Mouse (Mus musculus) bone marrow, adult 2 months (tissue): ENCODE measurements around the gene Pten. TPM values are rescaled to one million over a fixed set of nuclear protein-coding genes. Genes with fewer than 3 reads are reported as not detected.

Experiments
- H3K27ac ChIP-seq: fragments of 200-500 bp; 2 replicates; pipeline ENCODE4 v1.5.1; 2012; ENCODE audit warnings: low read depth, mild to moderate bottlenecking, control low read depth, inconsistent platforms, low read length; ENCODE audit not compliant: control insufficient read depth, poor library complexity, insufficient read depth
- H3K4me1 ChIP-seq: fragments of 200-500 bp; 2 replicates; pipeline ENCODE4 v1.6.1; 2011; ENCODE audit warnings: low read length; ENCODE audit not compliant: control insufficient read depth, insufficient read depth
- H3K4me3 ChIP-seq: fragments of 200-500 bp; replicated peaks from 2 replicates; pipeline ENCODE3; 2011; ENCODE audit warnings: mild to moderate bottlenecking, low read depth, low read length, control low read depth; ENCODE audit not compliant: control insufficient read depth
- CTCF ChIP-seq: fragments of 200-500 bp; IDR thresholded peaks from 2 replicates; pipeline ENCODE4 v1.5.1; 2011; ENCODE audit warnings: low read length, control low read depth; ENCODE audit not compliant: control insufficient read depth, insufficient read depth
- POLR2A ChIP-seq: fragments of 200-500 bp; IDR thresholded peaks from 2 replicates; pipeline ENCODE4 v1.6.1; 2011; ENCODE audit warnings: low read depth, mild to moderate bottlenecking, control low read depth, low read length, borderline replicate concordance; ENCODE audit not compliant: control insufficient read depth
- WGBS: fragments of 180-500 bp; shearing (Covaris S2); methylation state at CpG from one replicate; pipeline ENCODE4 v1.1.7; 2018; 5-methylcytosine and 5-hydroxymethylcytosine counted together
- polyA plus RNA-seq: library from polyadenylated mRNA; stranded (reverse); fragments of >200 nt; gene quantifications from 2 replicates; pipeline ENCODE4 v1.2.4, GENCODE M21; 2011; ENCODE audit warnings: low replicate concordance; ENCODE audit not compliant: missing spikeins, insufficient read depth, insufficient read length

Pten gene
- polyA plus RNA-seq, result 14.0 and 24.9 TPM in 2 replicates

DNA sequence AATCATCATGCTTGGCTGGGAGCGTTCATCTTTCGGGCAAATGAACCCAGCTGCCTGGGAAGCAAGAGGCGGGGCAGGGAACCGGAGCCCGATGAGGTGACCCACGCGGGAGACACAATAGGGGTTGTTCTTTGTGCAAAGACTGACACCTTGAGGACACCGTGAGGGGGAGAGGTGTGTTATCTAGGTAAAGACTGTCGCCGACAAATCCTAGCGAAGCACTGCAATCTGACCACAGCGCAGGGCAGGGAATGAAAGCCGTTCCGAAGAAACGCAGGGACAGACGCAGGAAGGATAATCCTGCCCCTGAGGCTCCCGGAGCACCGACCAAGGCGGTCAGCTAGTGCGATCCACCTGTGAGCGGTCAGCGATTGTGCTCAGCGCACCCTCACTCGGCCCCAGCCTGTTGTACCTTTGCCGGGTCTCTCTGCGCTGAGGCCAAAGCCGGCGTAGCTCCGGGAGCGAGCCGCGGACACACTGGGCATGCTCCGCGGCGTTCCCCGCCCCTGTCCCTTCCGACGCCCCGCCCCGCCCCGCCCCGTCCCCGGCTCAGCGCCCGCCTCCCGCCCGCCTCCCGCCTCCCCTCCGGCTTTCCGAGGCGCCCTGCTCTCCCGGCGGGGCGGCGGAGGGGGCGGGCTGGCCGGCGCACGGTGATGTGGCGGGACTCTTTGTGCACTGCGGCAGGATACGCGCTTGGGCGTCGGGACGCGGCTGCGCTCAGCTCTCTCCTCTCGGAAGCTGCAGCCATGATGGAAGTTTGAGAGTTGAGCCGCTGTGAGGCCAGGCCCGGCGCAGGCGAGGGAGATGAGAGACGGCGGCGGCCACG lies at the start of gene Pten:
Gene Pten, plus strand, starts transcription at position 598 of the 826 bp plus-strand sequence.
- TF ChIP-seq POLR2A (peak; percentile 91), CTCF (0 out of 2 replicates have a peak, but pooled peaks have one; percentile 19)
- peak within 1 kb of the TSS; percentile 82 for H3K4me3 ChIP-seq
- H3K27ac ChIP-seq, result peak within 1 kb of the TSS; percentile 98
- no peaks in the 10 kb centered on the region for H3K4me1 ChIP-seq
- WGBS, result under 1% methylated on average over 76 of the region's 77 CpGs

DNA sequence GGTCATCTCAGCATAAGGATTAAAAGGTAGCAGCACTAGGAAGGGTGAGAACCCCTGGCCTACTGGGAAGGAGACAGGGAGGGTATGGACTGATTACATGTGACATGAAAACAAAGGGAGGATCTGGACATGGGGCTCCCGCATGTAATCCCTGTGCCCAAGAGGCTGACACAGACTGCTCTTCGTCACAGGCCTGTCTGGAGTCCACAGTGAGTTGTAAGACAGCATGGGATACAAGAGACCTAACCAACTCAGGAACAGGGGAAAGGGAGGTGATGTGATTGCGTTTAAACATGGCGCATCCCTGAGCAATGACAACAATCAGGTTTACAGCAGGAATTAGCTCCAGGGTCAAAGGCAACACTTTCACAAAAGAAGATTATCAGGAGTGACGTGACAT lies 48.3 kb upstream of the Pten start:
- peaks cover 1% of the 10 kb centered on the region; the same call in 1 of the 2 replicates for H3K4me1 ChIP-seq
- no peak overlapping the region for H3K27ac ChIP-seq
- WGBS, result 94% methylated on average over 5 of the region's 5 CpGs
- H3K4me3 ChIP-seq, result no peak overlapping the region
- no peak for TF ChIP-seq CTCF
- no peak for TF ChIP-seq POLR2A

- WGBS, result 40% methylated on average over 3 of the region's 3 CpGs
Observed at GRCm38 (mm10) chr19:32710288-32710687, 47.0 kb upstream of the Pten start.

GRCm38 (mm10) chr19:32711761-32712541 lies 45.3 kb upstream of the Pten start:
- peak overlapping the region; percentile 98 for H3K4me3 ChIP-seq
- peak; percentile 65; the same call in 1 of the 2 replicates for TF ChIP-seq POLR2A
- TF ChIP-seq CTCF, result no peak
- H3K27ac ChIP-seq, result peak overlapping the region; percentile 92
- peaks cover 1% of the 10 kb centered on the region; the same call in 1 of the 2 replicates for H3K4me1 ChIP-seq
- under 1% methylated on average over 63 of the region's 63 CpGs for WGBS

More at GRCm38 (mm10) chr19:32710288-32710687, 47.0 kb upstream of the Pten start:
- H3K4me3 ChIP-seq, result no peak overlapping the region
- H3K27ac ChIP-seq, result no peak overlapping the region
- TF ChIP-seq POLR2A (no peak), CTCF (no peak)
- H3K4me1 ChIP-seq, result peaks cover 1% of the 10 kb centered on the region; the same call in 1 of the 2 replicates

GRCm38 (mm10) chr19:32712588-32713042 lies 44.7 kb upstream of the Pten start:
- under 1% methylated on average over 11 of the region's 11 CpGs for WGBS

GRCm38 (mm10) chr19:32713471-32713870 lies 43.8 kb upstream of the Pten start:
- 83% methylated on average over 3 of the region's 3 CpGs for WGBS
- Histone ChIP-seq H3K4me3 (no peak overlapping the region), H3K27ac (no peak overlapping the region), H3K4me1 (peaks cover 1% of the 10 kb centered on the region; the same call in 1 of the 2 replicates)
- TF ChIP-seq CTCF (no peak), POLR2A (no peak)

More at GRCm38 (mm10) chr19:32712588-32713042, 44.7 kb upstream of the Pten start:
- TF ChIP-seq CTCF (no peak), POLR2A (no peak)
- Histone ChIP-seq H3K4me1 (peaks cover 1% of the 10 kb centered on the region; the same call in 1 of the 2 replicates), H3K4me3 (peak overlapping the region; percentile 98), H3K27ac (peak overlapping the region; percentile 92)

GRCm38 (mm10) chr19:32715201-32715600 lies 42.1 kb upstream of the Pten start:
- 0% methylated on average over 3 of the region's 3 CpGs for WGBS
- Histone ChIP-seq H3K4me3 (no peak overlapping the region), H3K27ac (no peak overlapping the region), H3K4me1 (peaks cover 1% of the 10 kb centered on the region; the same call in 1 of the 2 replicates)
- peak; percentile 93 for TF ChIP-seq CTCF
- no peak for TF ChIP-seq POLR2A

GRCm38 (mm10) chr19:32715681-32716080 lies 41.6 kb upstream of the Pten start:
- no peak for TF ChIP-seq POLR2A
- TF ChIP-seq CTCF, result no peak
- H3K4me1 ChIP-seq, result peaks cover 1% of the 10 kb centered on the region; the same call in 1 of the 2 replicates
- no peak overlapping the region for H3K4me3 ChIP-seq
- H3K27ac ChIP-seq, result no peak overlapping the region
